Mouse (Mus musculus): ENCODE data around the gene Slc22a15.

The Slc22a15 gene

DNA sequence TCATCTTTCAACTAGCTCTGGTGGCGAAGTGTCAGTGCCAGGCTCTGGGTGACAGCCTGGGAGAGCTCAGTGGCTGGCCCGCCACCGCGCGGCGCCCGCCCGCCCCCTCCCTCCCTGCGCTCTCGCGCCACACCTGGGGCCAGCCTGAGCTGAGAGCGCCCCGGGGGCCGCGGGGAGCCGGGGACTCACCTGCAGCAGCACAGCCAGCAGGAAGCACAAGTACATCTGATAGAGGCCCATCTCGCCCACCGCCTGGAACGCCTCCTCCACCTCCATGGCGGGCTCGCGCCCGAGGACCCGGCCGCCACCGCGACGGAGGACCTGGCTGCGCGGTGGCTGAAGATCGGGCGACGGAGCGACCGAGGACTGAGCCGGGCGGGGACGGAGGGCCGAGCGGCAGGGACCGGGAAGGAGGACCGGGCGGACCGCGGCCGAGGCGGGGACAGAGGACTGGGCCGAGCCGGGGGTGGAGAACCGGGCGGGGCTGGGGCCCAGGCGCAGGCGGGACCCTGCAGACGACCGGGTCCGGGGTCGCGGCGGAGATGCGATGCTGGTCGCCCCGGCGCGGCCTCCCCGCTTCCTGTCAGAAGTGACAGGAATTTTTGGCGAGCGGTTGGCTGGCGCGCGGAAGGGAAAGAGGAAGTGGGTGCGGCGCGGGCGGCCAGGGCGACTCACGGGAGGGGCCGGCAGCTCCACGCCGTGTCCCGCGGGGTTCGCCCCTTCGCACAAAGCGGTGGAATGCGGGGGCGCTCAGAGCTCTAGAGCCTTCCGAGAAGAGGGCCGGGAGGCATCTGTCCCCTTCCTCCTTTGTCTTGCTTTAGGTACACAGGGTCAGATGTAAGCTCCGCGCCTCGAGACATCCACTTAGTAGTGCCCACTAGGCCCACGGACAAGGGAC lies at the start of gene Slc22a15:
Gene Slc22a15 (minus strand): TSS at position 611 of the 898 bp plus-strand sequence.
- DNase-seq, result peak; percentile 85

DNA sequence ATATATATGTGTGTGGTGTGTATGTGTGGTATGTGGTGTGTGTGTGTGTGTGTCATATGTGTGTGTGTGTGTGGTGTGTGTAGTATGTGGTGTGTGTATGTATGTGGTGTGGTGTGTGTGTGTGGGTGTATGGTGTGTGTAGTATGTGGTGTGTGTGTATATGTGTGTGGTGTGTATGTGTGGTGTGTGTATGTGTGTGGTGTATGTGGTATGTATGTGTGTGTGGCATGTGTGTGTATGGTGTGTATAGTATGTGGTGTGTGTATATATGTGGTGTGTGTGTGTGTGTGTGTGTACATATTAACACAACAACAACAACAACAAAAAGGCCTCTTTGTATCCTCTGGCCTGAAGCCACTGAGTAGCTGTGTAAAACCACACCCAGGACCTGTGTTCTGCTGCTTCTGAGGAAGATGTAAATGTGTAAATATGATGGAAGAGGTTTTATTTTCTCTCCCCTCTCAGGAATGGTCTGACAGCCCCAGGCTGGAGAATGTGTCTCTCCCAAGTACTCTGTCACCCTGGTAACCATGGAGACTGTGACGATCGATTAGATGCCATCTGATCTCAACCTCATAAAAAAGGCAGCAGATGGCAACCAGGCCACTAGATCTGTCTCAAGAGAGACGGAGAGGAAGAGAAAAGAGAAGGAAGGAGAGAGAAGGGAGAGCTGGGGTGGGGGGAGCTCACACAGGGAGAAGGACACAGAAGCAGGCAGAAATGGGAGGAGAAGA lies 42.7 kb upstream of the Slc22a15 start:
- no peak for DNase-seq

DNA sequence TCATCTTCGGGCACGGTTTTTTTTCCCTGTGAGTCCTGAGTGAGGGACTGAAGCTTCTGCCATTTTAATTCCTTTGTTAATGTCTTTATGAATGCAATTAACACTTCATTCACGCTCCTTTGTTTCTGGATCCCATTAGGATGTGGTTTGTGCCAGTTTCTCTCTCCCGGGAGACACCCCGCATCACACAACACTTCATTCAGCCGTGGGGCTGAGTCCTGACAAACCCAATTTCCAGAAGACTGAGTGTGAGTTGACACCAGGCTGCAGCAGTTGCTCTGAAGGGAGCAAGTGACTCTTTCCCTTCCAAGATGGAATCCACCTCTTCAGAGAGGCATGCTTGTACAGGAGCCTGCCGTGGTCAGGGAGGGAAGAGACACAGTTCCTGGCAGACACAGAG lies 40.1 kb upstream of the Slc22a15 start:
- DNase-seq, result peak; percentile 48

DNA sequence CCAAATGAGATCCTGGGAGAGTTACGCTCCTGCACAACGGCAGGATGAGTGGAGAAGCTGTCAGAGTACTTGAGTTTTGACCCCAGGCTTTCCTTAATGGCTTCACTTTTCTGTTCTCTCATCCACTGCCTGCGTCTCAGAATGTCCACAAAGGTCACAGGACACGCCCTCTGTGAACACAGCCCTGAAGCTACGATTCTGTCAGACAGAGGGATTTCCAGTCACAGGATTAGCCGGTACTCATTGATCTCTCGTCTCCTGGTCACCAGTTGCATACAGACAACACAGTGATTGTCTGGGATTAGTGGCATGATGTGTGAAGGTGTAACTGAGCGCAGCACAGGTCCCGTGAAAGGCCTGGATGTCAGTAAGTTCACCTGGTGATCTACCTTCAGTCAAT lies 39.2 kb upstream of the Slc22a15 start:
- DNase-seq, result no peak

DNA sequence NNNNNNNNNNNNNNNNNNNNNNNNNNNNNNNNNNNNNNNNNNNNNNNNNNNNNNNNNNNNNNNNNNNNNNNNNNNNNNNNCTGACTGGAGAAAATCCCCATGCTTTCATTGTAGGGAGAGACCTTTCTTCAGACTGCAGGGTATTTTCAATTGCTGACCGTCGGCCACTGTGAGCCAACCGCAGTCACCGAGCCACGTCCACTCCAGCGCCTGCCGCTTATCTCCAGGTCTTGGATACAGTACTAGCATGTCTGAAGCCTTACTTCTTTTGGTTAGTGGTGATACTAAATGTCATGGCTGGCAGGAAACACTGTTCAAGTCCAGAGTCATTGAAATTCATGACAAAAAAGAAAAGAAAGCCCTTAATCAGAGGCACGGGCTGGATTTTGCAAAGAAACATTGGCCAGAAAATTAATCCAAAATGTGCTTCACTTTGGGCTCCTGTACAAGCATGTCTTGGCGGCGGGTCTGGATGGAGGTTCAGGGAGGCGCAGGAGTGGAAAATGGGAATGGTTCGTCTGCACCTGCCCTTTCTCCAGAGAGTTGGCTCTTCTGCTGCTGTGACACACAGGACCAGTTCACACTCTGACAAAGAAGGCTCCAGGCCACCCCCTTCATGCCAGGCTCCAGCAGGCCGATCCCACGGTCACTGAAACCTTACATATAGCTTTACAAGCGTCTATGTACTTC lies 37.0 kb upstream of the Slc22a15 start:
- no peak for DNase-seq

DNA sequence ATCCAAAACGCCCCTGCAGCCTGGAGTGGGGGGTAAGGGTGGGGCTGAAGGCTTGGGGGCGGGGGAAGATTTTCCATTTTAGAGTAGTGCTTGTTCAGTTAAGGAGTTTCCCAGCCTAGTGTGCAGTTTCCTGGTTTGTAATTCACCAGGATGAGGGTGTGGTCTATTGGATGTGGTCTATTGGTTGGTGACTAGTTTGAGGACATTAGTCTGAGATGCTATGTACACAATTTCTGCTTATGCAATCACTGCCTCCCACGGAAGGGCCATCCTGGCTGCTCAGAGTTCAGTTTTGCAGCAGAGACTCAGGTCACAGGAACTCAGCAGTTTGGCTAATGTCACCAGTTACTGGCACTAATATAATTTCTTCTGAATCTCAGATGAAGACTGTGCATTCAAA lies 33.8 kb upstream of the Slc22a15 start:
- peak; percentile 9 for DNase-seq

DNA sequence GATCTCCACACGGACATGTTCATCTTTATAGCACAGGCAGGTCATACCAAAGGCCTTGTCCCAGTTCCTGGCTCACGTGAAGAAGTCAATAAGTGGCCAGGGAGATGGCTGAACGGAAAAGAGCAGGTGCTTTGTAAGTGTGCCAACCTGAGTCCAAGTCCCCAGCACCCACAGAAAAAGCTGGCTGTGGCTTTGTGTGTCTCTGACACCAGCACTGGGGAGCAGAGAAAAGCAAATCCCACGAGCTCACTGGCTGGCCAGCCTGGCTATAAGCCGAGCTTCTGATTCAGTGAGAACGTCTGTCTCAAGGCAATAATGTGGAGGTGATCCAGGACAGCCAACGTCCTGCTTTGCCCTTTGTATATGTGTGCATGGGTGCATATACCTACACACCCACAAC lies 29.3 kb upstream of the Slc22a15 start:
- DNase-seq, result no peak

DNA sequence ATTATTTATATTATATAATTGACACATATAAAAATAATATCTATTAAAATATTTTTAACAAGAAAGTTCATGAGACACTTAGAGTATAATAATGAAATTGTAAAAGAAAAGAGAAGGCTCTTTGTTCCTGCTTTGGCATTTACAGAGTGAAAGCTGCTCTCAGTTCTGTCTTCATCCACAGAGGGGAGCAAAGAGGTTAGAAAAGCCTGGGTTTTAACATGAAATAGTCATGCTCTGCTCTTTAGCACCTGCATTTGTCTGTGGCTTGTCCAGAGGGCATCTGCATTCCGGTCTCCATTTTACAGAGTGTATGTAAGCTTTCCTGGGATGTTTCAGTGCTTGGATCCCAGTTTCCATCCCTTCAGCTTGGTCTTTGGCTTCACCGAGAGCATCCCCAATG lies 28.3 kb upstream of the Slc22a15 start:
- no peak for DNase-seq

DNA sequence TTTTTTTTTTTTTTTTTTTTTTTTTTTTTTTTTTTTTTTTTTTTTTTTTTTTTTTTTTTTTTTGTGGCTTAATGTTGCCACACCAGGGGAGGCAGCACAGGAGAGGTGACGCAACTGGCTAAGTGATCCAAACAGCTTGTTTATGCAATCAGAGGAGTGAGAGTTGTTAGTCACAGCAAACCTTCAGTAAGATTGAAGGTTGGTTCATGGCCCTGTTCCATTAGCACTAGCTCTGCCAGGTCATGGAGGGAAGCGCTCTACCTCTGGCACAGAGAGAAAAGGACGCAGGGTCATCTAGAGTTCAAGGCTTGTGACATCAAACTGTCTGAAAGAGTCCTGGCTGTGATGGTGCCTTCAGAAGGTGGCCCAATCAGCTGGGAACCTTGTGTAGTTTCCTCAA lies 24.3 kb upstream of the Slc22a15 start:
- peak; percentile 65 for DNase-seq

DNA sequence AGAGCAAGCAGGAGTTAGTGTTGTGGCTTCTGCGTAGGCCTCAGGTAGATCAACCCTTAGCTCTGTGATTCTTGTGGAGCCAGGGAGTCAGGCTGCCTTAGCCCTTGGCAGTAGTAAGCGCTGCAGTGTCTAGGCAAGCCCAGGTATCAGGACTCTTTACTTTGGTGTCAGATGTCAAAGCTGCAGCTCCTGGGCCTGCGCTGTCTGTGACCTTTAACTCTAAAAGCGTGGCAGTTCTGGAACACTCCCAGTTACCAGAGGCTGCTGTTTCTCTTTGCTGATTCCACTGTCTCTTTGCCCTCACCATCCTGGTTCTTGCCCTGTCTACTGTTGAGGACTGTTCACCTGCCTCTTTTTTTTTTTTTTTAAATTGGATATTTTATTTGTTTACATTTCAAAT lies 23.0 kb upstream of the Slc22a15 start:
- DNase-seq, result no peak

DNA sequence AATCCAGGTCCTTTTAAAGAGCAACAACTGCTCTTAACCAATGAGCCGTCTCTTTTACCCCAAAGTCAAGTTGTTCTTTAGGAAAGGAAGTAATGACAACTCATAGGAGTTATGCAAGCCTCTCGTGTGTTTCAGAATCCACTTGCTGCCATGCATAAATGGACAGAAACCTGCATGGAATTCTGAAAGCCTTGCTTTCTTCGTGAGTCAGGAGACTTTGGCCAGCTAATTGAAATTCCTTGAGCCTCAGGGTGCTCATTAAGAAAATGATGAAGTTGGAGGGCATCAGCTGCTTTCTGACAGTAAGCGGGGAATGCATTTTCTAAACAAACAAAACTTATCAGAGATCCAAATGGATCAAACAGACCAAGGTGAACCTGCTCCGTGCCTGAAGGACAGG lies 21.0 kb upstream of the Slc22a15 start:
- no peak for DNase-seq

DNA sequence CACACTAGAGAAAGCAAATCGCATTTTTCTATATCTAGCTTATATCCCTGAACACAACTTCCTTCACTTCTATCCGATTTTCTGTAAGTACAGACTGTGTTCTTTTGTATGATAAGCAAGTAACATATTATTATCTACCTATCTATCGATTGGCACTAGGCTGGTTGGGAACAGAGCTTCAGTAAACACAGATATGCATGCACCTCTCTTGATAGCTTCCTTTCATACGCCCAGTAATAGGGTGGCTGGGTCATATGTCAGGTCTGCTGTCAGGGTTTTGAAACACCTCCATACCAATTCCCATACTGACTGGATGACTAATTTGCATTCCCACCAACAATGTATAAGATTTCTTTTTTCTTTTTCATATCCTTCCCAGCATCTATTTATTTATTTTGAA lies 16.2 kb upstream of the Slc22a15 start:
- DNase-seq, result no peak

DNA sequence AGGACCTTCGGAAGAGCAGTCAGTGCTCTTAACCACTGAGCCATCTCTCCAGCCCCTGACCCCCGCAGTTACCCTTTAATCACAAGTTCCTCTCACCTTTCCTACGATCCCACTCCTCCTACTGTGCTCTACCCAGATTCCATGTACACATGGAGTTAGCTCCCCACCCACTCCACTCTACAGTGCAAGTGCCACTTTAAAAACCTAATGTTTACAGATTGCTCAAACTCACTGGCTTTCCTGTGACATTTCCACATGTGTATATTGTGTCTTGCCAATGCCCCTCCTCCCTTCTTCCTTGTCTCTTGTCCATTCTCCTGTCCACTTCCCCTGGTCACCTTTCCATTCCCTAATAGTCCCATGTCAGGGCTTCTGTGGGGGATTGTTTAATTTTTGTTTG lies 15.6 kb upstream of the Slc22a15 start:
- peak; percentile 46 for DNase-seq

DNA sequence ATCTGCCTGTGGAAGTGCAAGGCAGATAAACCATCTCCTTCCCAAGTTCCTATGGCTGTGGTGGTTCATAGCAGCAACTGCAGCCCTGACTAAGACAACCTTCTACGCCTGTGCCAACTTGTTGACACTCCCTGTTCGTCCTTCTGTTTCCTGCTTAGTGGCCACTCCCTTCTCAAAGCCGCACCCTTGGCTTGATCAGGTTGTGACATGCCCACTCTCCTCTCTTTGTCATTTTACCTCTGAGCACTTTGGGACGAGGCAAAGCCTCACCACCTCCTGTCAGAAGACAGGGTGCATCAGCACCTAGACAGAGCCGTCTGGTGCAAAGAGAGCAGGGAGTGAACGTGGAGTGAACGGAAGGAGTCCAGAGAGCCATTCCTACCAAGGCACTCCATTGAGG lies 14.9 kb upstream of the Slc22a15 start:
- DNase-seq, result peak; percentile 40

DNA sequence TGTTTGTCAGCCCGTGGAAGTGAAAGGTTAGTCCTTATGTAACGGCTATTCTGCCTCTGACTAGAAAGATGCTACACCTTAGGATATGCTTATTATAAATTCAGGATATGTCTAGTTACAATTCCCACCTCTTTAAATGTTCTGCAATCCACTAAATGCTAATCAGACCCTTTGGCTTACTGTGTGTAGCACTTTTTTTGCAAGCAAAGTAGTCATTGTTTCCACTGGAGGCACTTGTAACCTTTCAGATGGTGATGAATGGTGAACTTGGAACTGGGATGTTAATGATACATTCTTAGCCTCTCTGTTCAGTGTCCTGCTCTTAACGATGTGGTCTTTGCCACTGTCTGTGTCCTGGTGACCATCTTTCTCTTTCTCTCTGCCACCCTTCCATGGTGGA lies 12.1 kb upstream of the Slc22a15 start:
- no peak for DNase-seq

DNA sequence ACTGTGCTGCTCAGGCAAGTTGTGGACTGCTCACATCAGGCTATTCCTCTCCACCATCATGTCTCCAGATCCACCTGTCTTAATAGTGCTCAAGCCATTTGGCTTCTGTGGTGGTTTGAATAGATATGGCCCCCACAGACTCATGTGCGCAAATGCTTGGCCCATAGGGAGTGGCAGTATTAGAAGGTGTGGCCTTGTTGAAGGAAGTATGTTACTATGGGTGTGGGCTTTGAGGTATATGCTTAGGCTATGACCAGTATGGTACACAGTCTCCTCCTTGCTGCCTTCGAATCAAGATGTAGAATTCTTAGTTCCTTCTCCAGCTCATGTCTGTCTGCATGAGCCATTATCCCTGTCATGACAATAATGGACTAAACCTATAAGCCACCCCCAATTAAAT lies 9.6 kb upstream of the Slc22a15 start:
- DNase-seq, result no peak

DNA sequence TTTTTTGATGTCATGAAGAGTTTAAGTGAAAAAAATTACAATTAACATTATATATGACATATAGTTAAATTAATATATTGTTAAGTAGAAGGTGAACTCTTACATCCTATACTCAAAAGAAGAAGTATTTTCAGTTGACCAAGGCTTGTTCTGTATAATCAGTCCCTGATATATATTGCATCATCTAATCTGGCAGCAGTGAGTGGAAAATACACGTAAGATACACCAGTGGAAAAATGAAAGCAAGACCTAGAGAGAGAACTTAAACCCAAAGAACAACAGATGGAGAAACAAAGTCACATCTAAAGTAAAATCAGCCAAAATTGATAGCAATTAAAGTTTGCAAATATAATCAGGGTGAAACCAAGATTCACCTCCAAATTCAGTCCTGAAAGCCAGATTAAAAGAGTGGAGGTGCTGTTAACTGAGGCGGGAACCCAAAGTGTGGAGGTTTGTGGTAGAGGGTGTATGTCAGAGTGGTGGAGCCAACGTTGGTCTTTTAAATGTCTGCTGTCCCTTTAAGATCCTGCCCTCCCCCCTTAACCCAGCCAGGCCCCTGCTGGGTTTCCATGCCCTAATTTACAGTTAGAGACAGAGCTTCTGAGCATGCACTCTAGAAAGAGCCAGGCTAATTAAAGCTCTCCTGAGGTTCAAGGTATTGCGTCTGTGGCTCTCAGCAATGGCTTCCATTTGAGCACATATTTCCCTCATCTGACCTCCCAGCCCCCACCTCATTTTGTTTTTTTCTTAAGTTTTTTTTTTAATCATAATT lies 5.0 kb upstream of the Slc22a15 start:
- DNase-seq, result no peak

DNA sequence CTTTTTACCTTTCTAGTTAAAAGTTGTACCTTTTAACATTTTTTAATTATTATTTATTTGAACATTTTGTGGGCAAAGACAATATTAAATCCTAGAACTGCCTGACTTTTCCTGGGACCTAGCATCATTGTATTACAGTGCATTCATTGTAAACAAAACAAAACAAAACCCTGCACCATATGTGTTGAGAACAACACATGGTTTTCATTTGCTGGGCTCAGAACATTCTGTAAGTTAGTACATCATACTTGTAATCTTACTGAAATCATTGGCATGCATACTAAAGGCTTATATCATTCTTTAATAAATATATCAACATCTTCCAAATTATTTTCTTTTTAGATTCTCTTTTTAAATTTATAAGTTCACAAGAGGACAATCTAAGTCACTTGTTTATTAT lies 2.4 kb upstream of the Slc22a15 start:
- DNase-seq, result no peak

DNA sequence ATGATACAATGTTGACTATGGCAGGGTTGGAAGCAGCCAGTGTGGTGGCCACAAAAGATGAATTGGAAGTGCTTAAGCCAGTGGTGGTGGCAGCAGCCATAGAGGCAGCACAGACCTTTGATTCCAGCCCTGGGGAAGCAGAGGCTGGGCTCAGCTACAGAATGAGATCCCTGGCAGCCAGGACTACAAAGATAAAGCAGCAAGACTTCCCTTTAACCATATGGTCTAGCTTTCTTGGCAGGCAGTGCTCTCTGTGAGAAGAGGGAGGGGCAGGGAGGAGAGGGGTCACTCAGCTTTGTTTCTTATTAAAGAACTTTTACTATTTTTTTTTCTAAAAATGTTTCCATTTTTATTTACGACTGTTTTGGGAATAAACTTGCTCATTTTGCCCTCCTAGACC lies 1.4 kb upstream of the Slc22a15 start:
- peak; percentile 30 for DNase-seq

DNA sequence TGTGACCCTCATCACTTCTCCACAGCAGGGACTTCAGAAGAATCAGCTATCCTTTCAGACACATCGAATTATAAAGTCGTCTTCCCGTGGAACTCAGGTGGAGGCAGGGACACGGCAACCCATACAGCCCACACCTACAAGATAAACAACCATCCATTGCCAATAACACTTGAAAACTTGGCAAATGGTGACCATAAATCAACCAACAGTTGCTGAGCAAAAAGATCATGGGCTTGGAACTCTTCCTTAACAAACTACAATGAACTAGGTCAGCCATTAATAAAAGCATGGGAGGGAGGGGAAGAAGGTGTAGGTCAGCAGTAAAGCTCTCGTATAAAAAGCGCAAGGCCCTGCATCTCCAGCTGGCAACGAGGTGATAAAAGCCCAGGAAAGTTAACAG lies 1.9 kb downstream of the Slc22a15 start:
- DNase-seq, result no peak

DNA sequence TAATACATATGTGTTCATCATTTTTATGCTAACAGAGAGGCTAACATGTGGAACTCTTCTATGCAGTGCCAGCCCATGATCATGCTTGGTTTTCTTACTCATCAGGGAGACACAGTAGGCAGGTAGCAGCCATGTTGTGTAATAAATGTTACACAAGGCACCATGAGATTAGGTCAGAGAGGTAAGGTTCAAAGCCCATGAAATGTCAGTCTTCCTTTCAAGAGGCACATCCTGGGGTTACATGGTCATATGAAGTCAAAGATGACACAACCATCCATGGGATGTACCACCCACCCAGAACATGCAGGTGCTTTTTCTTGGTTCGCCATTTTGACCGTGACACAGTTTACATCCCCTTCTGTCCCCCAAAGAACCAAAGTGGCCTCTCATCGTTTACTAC lies 5.7 kb downstream of the Slc22a15 start:
- no peak for DNase-seq

DNA sequence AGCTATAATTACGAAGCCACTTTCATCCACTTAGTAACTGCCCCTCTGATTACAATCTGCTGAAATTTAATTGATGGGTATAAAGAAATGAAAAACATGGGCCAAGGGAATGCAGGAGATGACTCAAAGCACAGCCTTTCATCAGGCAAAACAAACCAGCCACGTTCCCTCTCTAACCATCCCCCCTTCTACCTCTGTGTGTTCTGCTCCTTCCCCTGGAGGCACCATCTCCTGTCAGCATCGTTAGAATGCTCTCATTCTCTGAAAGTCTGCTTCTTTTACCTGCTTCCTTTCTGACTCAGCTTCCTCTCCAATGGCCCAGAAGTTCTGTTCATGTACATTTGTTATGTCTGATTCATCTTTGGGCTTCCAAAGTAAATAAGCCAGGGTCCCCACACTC lies 6.6 kb downstream of the Slc22a15 start:
- no peak for DNase-seq

DNA sequence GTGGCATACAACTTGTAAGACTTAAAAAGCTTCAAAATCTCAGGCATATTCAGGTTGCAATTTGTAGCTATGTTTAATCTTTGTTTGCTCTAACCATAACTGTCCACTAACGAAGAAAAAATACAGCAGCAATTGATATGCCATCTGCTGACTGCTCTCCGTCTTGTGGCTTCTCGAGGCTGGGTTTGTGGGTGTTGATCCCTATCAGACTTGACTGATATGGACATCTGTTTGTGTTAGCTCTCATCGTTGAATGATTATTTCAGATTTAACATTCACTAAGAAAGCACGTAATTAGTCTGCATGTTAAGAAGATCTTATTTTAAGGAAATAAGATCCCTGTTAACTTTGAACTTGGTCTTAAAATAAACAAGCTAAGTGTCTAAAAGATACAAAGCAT lies 7.7 kb downstream of the Slc22a15 start:
- no peak for DNase-seq
